ENCODE assay signal across 10 mouse cellular contexts in genomic region chr5:76702104-76702503, GRCm38 (mm10). TPM values are rescaled to one million over a fixed set of nuclear protein-coding genes. Genes with fewer than 3 reads are reported as not detected.
DNase-seq lines count a peak whose midpoint lies in the region; ATAC-seq lines count a peak whose summit lies in the region.
"Had no signal": no experiment of that assay in that cellular context is flagged by ENCODE, and none has a peak within 500 bp of the region (broad histone marks: within the 10 kb centered on the region; RNA-seq: fewer than 3 reads in every experiment).

No protein-coding gene starts in this region.

- no peaks in the 10 kb centered on the region for H3K27me3 ChIP-seq in heart, embryonic 13.5 days (replicated peaks)
- no peaks in the 10 kb centered on the region for H3K27me3 ChIP-seq in forebrain, embryonic 11.5 days (ENCODE audit: control insufficient read depth, insufficient read depth, low read length)
- H3K27me3 ChIP-seq in limb, embryonic 15.5 days, result no peaks in the 10 kb centered on the region

- H3K4me2 ChIP-seq in heart, embryonic 13.5 days, result peak overlapping the region; percentile 63
- H3K4me2 ChIP-seq in forebrain, embryonic 11.5 days (ENCODE audit: low read depth, low read length, severe bottlenecking), result no peak overlapping the region
- H3K4me2 ChIP-seq in limb, embryonic 15.5 days, result no peak overlapping the region

- no peak overlapping the region for H3K9ac ChIP-seq in heart, embryonic 13.5 days
- no peak overlapping the region; the same call in 1 of the 2 replicates for H3K9ac ChIP-seq in forebrain, embryonic 11.5 days (ENCODE audit: low read length)
- no peak overlapping the region for H3K9ac ChIP-seq in limb, embryonic 15.5 days

- H3K36me3 ChIP-seq in heart, embryonic 13.5 days, result no peaks in the 10 kb centered on the region
- H3K36me3 ChIP-seq in forebrain, embryonic 11.5 days (ENCODE audit: control insufficient read depth, insufficient read depth, low read length), result no peaks in the 10 kb centered on the region; the same call in 1 of the 2 replicates
- no peaks in the 10 kb centered on the region for H3K36me3 ChIP-seq in limb, embryonic 15.5 days

- no peak for ATAC-seq in heart, embryonic 13.5 days (ENCODE audit: extremely low read depth, insufficient number of reproducible peaks, low FRiP score, low TSS enrichment)
- ATAC-seq in forebrain, embryonic 11.5 days (replicated peaks; ENCODE audit: low FRiP score), result peak; percentile 55; the same call in 1 of the 2 replicates
- 0 out of 2 replicates have a peak, but pooled peaks have one; percentile 20 for ATAC-seq in limb, embryonic 15.5 days (ENCODE audit: insufficient number of reproducible peaks, low FRiP score, low TSS enrichment, low read depth)
- ATAC-seq: inflammation-experienced regulatory T-cells, adult 6 months had no signal

- WGBS in heart, embryonic 13.5 days, result 55% methylated on average over 9 of the region's 9 CpGs
- 33% methylated on average over 9 of the region's 9 CpGs for WGBS in forebrain, embryonic 11.5 days
- WGBS in limb, embryonic 15.5 days, result 61% methylated on average over 9 of the region's 9 CpGs

- H3K4me3 ChIP-seq in heart, embryonic 13.5 days, result peak overlapping the region; percentile 38
- H3K4me3 ChIP-seq in forebrain, embryonic 11.5 days (ENCODE audit: low read depth, low read length), result no peak overlapping the region
- no peak overlapping the region for H3K4me3 ChIP-seq in limb, embryonic 15.5 days

- DNase-seq in heart, postnatal 4 days, result no peak
- peak; percentile 50 for DNase-seq in Muller cell, postnatal 12 days (ENCODE audit: inconsistent ontology term)
- DNase-seq in forebrain, embryonic 11.5 days (ENCODE audit: low spot score), result no peak
- no peak for DNase-seq in urinary bladder, adult 2 months (ENCODE audit: low spot score)
- no peak for DNase-seq in gastrocnemius, adult 8-10 months (ENCODE audit: low spot score in 2 of 2)
- no peak for DNase-seq in yolk sac, embryonic 10.5 days (ENCODE audit: low spot score)
- DNase-seq: layer of hippocampus, postnatal 36 days had no signal

- no peaks in the 10 kb centered on the region for H3K9me3 ChIP-seq in heart, embryonic 13.5 days
- H3K9me3 ChIP-seq in forebrain, embryonic 11.5 days (ENCODE audit: control insufficient read depth, low read length), result no peaks in the 10 kb centered on the region
- no peaks in the 10 kb centered on the region for H3K9me3 ChIP-seq in limb, embryonic 15.5 days

- H3K27ac ChIP-seq in heart, embryonic 13.5 days (replicated peaks), result no peak overlapping the region
- no peak overlapping the region for H3K27ac ChIP-seq in forebrain, embryonic 11.5 days (ENCODE audit: low read depth, low read length)
- peak overlapping the region; percentile 75 for H3K27ac ChIP-seq in limb, embryonic 15.5 days

- peaks cover 14% of the 10 kb centered on the region; the same call in 1 of the 2 replicates for H3K4me1 ChIP-seq in heart, embryonic 13.5 days
- H3K4me1 ChIP-seq in forebrain, embryonic 11.5 days (replicated peaks; ENCODE audit: control insufficient read depth, insufficient read depth, low read length), result peaks cover 4% of the 10 kb centered on the region; the same call in 1 of the 2 replicates
- H3K4me1 ChIP-seq in limb, embryonic 15.5 days, result peaks cover 19% of the 10 kb centered on the region

RNA-seq across cellular contexts. Expression of gene C530008M17Rik, which starts 45.8 kb away (rescaled TPM):
- 27.6 and 30.0 TPM in 2 replicates for polyA plus RNA-seq in heart, embryonic 13.5 days (2015; fragmentation: Nextera tagmentation; extraction: Ambion mirVana)
- total RNA-seq in heart, postnatal 4 days (2021), result 1 to 10 TPM; 7.6 to 9.5 TPM
- polyA plus RNA-seq in forebrain, embryonic 11.5 days (2014; fragmentation: Nextera tagmentation; extraction: Ambion mirVana), result 39.8 and 40.6 TPM in 2 replicates
- polyA plus RNA-seq in limb, embryonic 15.5 days (2015; fragmentation: Nextera tagmentation; extraction: Ambion mirVana), result 10.2 and 13.4 TPM in 2 replicates
- 3.2 and 3.9 TPM in 2 replicates for polyA plus RNA-seq in urinary bladder, adult 2 months (2012; rRNA removed)
- total RNA-seq in gastrocnemius, adult 8-10 months (2022), result 1 to 10 TPM; 1.4 to 2.1 (median 1.9) TPM
